Mouse (Mus musculus) forebrain, embryonic 11.5 days (tissue): ENCODE results near the gene Gsk3b. TPM values are rescaled to one million over a fixed set of nuclear protein-coding genes. Genes with fewer than 3 reads are reported as not detected.

ENCODE experiments used
- ATAC-seq: fragments of 200-750 bp; cut with Nextera tagmentation; replicated peaks from 2 replicates; pipeline ENCODE4 v1.8.0; 2017; ENCODE audit warnings: moderate TSS enrichment; ENCODE audit not compliant: low FRiP score
- DNase-seq: peaks from one replicate; pipeline ENCODE4 v3.0.0-alpha.2; 2017; ENCODE audit warnings: low spot score
- H3K27ac ChIP-seq: fragments of 300-500 bp; sonication (generic); 2 replicates; pipeline ENCODE4 v1.5.1; 2014; ENCODE audit warnings: low read depth, low read length
- H3K27me3 ChIP-seq: fragments of 300-500 bp; sonication (generic); 2 replicates; pipeline ENCODE4 v1.6.1; 2014; ENCODE audit warnings: mild to moderate bottlenecking, low read length, mixed read lengths; ENCODE audit not compliant: control insufficient read depth, insufficient read depth
- H3K36me3 ChIP-seq: fragments of 300-500 bp; sonication (generic); 2 replicates; pipeline ENCODE4 v1.6.1; 2014; ENCODE audit warnings: mild to moderate bottlenecking, low read length, moderate library complexity, mixed read lengths; ENCODE audit not compliant: control insufficient read depth, insufficient read depth
- H3K4me1 ChIP-seq: fragments of 300-500 bp; sonication (generic); replicated peaks from 2 replicates; pipeline ENCODE4 v1.6.1; 2014; ENCODE audit warnings: low read length, mixed read lengths; ENCODE audit not compliant: control insufficient read depth, insufficient read depth
- H3K4me2 ChIP-seq: fragments of 300-500 bp; sonication (generic); 2 replicates; pipeline ENCODE4 v1.6.1; 2014; ENCODE audit warnings: low read depth, mild to moderate bottlenecking, low read length, moderate library complexity, mixed read lengths; ENCODE audit not compliant: severe bottlenecking
- H3K4me3 ChIP-seq: fragments of 300-500 bp; sonication (generic); 2 replicates; pipeline ENCODE4 v1.5.1; 2014; ENCODE audit warnings: low read depth, low read length
- H3K9ac ChIP-seq: fragments of 300-500 bp; sonication (generic); 2 replicates; pipeline ENCODE4 v1.6.1; 2014; ENCODE audit warnings: low read length
- H3K9me3 ChIP-seq: fragments of 300-500 bp; sonication (generic); 2 replicates; pipeline ENCODE4 v1.6.1; 2016; ENCODE audit warnings: low read length, mixed read lengths; ENCODE audit not compliant: control insufficient read depth
- WGBS: fragments of 180-500 bp; shearing (Covaris S2); extraction: QIAGEN DNeasy Blood & Tissue Kit; methylation state at CpG from one replicate; pipeline ENCODE4 v1.1.7; 2014; 5-methylcytosine and 5-hydroxymethylcytosine counted together
- polyA plus RNA-seq: library from polyadenylated mRNA; unstranded; fragments of >200 nt; fragmentation: Nextera tagmentation; extraction: Ambion mirVana; gene quantifications from 2 replicates; pipeline ENCODE4 v1.2.1, GENCODE M21; 2014

The Gsk3b gene
- polyA plus RNA-seq, 1 experiment from 2014 or later, result 110 TPM

DNA sequence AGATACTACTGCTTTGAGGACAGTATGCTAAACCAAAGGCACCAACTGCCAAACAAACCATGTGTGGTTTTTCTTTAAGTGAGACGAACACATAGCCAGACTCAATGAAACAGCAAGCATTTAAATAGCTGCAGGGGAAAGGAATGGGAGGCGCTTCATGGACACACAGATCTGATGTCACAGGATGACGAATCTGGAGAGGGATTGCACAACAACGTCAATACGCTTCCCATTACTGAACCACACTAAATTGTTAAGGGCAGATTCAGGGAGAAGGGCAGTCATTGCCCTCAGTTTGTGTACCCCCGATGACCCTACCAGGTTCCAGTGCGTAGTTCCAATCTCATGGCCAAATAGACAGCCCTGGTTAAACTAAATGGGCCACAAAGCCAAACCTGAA, 197.0 kb downstream of the Gsk3b start:
- ATAC-seq (no peak), DNase-seq (peak; percentile 13)
- H3K4me3 ChIP-seq, result no peak overlapping the region
- H3K9ac ChIP-seq, result no peak overlapping the region
- H3K27ac ChIP-seq, result no peak overlapping the region
- WGBS, result 87% methylated on average over 7 of the region's 7 CpGs
- H3K4me1 ChIP-seq, result no peaks in the 10 kb centered on the region
- no peaks in the 10 kb centered on the region for H3K36me3 ChIP-seq
- H3K27me3 ChIP-seq, result no peaks in the 10 kb centered on the region
- no peak overlapping the region for H3K4me2 ChIP-seq
- H3K9me3 ChIP-seq, result no peaks in the 10 kb centered on the region

DNA sequence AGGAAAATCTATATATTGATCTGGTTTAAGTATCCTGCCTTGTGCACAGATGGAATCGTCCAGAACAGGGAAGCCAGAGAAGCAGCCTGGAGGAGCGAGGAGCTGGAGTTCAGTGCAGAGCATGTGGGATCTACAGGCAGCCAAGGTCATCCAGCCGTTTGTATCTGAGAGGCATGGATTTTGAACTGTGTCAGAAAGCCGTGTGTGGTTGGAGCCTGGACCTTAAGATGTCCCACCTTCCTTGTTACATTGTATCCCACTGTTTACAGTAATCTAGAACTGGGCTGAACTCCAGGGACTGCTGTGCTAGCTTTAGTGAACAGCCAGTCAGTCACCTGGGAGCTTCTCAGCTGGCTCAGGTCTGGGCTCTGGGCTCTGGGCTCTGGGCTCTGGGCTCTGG, 197.7 kb downstream of the Gsk3b start:
- ATAC-seq, result no peak
- no peaks in the 10 kb centered on the region for H3K27me3 ChIP-seq
- no peak overlapping the region for H3K27ac ChIP-seq
- no peak overlapping the region for H3K9ac ChIP-seq
- no peaks in the 10 kb centered on the region for H3K9me3 ChIP-seq
- H3K4me1 ChIP-seq, result no peaks in the 10 kb centered on the region
- DNase-seq, result peak; percentile 38
- H3K36me3 ChIP-seq, result no peaks in the 10 kb centered on the region
- H3K4me3 ChIP-seq, result no peak overlapping the region
- H3K4me2 ChIP-seq, result no peak overlapping the region
- WGBS, result 83% methylated on average over 4 of the region's 4 CpGs

DNA sequence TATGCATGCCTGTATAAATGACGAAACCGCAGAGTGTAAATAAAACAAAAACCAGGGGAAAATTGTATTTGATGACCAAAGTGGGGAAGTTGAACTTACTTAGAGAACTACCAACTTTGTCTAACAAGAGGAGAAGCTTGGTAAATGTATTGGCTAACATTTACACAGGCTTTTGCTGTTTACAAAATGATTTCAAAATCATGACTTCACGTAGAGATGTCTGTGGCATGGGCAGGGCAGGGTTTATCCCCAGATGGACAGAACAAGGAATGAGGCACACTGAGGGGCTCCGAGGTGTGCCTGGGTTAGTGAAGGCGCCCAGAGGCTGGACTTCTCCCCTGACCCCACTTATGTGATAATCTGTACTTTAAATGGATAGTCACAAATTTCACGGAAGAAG, 198.6 kb downstream of the Gsk3b start:
- H3K9me3 ChIP-seq, result no peaks in the 10 kb centered on the region
- H3K4me1 ChIP-seq, result no peaks in the 10 kb centered on the region
- no peaks in the 10 kb centered on the region for H3K27me3 ChIP-seq
- 81% methylated on average over 6 of the region's 6 CpGs for WGBS
- H3K36me3 ChIP-seq, result no peaks in the 10 kb centered on the region
- H3K9ac ChIP-seq, result no peak overlapping the region
- no peak overlapping the region for H3K27ac ChIP-seq
- ATAC-seq (no peak), DNase-seq (peak; percentile 18)
- no peak overlapping the region for H3K4me2 ChIP-seq
- no peak overlapping the region for H3K4me3 ChIP-seq

DNA sequence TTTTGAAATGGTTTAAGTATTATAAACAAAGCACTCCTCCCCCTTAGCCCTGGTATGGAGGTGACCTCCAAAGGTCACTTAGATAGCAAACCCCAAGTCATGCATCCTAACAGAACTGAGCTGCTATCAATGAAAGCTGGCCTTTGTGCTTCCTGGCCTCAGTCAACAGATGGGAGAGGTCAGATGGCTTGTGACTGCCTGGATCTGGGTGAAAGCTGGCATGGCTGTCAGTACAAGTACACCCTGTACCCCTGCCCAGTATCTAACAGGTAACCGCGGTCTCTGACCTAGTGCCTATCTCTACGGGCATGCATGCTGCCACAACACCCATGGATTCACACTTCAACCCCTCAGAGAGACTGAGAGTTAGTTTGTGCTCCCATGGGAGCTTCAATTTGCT, 199.0 kb downstream of the Gsk3b start:
- Histone ChIP-seq H3K4me3 (no peak overlapping the region), H3K4me2 (no peak overlapping the region), H3K36me3 (no peaks in the 10 kb centered on the region), H3K4me1 (no peaks in the 10 kb centered on the region), H3K9me3 (no peaks in the 10 kb centered on the region), H3K27me3 (no peaks in the 10 kb centered on the region), H3K27ac (no peak overlapping the region), H3K9ac (no peak overlapping the region)
- DNase-seq (no peak), ATAC-seq (no peak)
- 91% methylated on average over 3 of the region's 3 CpGs for WGBS

DNA sequence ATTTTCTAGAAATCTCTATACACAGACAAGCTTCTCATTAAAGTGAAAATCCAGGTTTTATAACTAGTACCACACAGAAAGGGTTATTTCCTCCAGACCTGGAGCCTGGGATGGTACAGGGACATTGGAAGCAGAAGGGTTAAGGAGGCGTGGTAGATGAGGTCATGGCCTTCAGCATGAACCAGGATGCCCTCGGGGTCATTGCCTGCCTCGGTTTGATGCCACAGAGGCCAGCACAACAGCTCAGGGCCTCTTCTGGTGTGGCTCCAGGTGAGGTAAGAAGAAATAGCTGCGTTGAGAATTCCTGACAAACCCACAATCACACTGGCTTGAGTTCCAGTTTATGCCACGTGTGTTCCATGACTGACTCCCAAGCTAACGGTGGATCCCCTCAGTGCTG, 200.1 kb downstream of the Gsk3b start:
- H3K27ac ChIP-seq, result no peak overlapping the region
- peak; percentile 45 for DNase-seq
- H3K9ac ChIP-seq, result no peak overlapping the region
- H3K36me3 ChIP-seq, result no peaks in the 10 kb centered on the region
- no peak overlapping the region for H3K4me2 ChIP-seq
- no peaks in the 10 kb centered on the region for H3K9me3 ChIP-seq
- H3K4me1 ChIP-seq, result no peaks in the 10 kb centered on the region
- H3K27me3 ChIP-seq, result no peaks in the 10 kb centered on the region
- no peak for ATAC-seq
- WGBS, result 42% methylated on average over 6 of the region's 6 CpGs
- no peak overlapping the region for H3K4me3 ChIP-seq

DNA sequence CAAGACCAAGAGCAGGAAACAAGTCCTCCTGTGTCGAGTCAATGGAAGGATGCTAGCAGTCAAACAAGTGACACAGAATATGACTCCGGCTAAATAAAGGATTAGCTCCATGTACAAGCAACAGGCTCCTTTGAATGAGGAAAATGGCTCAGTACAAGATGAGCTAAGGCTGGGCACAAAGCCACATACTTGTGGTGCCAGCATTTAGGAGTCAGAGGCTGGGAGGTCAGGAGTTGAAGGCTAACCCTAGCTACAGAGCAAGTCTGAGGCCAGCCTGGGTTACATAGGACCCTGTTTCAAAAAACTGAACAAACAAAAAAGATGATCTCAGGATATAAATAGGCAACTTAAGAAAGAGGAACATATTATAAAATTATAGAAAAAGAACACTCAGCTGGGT, 201.3 kb downstream of the Gsk3b start:
- Histone ChIP-seq H3K4me3 (no peak overlapping the region), H3K9me3 (no peaks in the 10 kb centered on the region), H3K27me3 (no peaks in the 10 kb centered on the region), H3K27ac (no peak overlapping the region), H3K9ac (no peak overlapping the region), H3K4me1 (no peaks in the 10 kb centered on the region), H3K4me2 (no peak overlapping the region), H3K36me3 (no peaks in the 10 kb centered on the region)
- ATAC-seq (no peak), DNase-seq (peak; percentile 22)
- WGBS, result 75% methylated on average over 2 of the region's 2 CpGs

DNA sequence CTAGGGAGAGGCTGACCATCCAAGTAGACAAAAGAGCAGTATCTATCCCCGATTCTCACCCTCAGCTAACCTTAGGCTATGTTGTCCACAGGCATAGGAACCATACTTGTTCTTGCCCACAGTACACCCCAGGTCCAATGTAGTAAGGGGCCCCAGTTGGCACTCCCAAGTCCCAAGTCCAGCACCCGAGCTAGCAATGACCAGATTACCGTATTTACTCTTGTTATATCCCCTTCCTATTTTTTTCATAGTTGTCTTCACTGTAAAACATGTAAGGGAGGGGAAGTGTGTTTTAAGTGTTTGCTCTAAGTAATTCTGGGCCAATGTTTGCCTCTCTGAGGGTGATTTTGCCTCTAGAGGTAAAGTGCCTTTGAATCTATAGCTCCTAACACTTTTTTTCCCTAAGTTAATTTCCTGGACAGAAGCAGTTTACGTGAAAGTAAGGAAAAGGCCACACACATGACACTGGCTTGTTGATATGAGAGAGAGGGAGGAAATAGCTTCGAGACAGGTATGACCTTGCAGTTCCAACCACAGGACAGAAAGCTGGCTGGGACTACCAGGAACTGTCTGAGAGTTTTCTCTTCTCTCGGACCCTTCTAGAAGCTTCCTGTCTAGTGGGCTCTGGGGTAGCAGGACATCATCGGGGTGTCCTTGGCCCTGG, 206.0 kb downstream of the Gsk3b start, which contains the start of gene Nr1i2:
Gene Nr1i2 (minus strand): TSS at position 140 of the 664 bp plus-strand sequence.
- peak; percentile 13 for DNase-seq
- no peak for ATAC-seq
- H3K4me2 ChIP-seq, result no peak within 1 kb of the TSS
- H3K9ac ChIP-seq, result no peak within 1 kb of the TSS
- H3K27me3 ChIP-seq, result no peaks in the 10 kb centered on the region
- H3K36me3 ChIP-seq, result no peaks in the 10 kb centered on the region
- no peak within 1 kb of the TSS for H3K27ac ChIP-seq
- H3K4me3 ChIP-seq, result no peak within 1 kb of the TSS
- H3K9me3 ChIP-seq, result no peaks in the 10 kb centered on the region
- H3K4me1 ChIP-seq, result no peaks in the 10 kb centered on the region
- 75% methylated on average over 7 of the region's 7 CpGs for WGBS

DNA sequence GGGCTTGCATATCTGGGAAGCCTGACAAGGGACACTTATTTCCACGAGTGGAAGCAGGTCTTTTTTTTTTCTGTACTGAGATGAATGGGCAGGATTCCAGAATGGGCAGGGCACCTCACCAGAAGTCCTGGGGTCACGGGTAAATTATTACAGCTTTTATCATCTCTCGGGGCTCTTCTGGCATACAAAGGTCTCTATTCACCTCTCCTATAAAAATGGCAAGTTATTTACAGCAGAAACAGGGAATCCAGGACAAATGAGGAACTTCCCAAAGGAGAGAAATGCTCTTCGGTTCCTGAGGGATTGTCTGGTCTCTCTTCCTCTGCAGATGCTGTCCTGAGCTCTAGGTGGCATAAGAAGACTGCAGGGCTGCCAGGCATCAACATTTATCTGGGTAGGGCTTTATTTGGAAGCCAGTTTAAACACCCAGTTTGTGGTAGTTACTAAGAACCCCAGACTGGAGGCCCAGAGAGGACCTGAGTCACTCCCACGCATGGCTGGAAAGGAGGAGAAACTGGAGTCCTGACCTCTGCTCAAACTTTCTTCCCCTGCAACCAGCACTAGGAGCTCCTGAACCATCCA, 206.6 kb downstream of the Gsk3b start:
- Histone ChIP-seq H3K4me3 (no peak overlapping the region), H3K36me3 (no peaks in the 10 kb centered on the region), H3K4me1 (no peaks in the 10 kb centered on the region), H3K9me3 (no peaks in the 10 kb centered on the region), H3K27ac (no peak overlapping the region), H3K4me2 (no peak overlapping the region), H3K27me3 (no peaks in the 10 kb centered on the region), H3K9ac (no peak overlapping the region)
- ATAC-seq (no peak), DNase-seq (no peak)
- 62% methylated on average over 5 of the region's 5 CpGs for WGBS
